Mouse (Mus musculus) 3134 (cell line): Measurements from ENCODE around the gene Tldc2.

ENCODE experiments used
- DNase-seq: peaks from one replicate; pipeline ENCODE4 v3.0.0-alpha.2; 2011; ENCODE audit warnings: low spot score; ENCODE audit not compliant: insufficient read length; ENCODE audit errors: extremely low read depth

The Tldc2 gene

DNA sequence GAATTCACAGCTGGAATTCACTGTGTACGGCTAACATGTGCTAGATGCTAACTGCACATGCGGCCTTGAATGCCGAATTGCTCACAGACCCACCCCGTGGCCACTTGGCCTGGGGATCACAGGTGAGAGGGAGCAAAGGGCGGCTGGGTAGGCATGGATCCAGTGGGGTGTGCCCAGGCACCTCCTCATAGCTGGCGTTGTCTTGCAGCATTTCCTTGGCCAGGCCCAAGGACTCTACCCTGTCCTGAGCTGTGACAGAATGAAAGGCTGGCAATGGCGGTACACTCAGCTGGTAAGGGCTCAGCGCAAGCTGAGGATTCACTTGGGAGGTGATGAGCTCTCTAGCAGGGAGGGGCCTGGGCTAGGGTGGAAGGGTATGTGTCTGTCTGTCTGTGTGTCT, at the start of gene Tldc2:
Tldc2 (plus strand) TSS at position 260 of the 400 bp plus-strand sequence.
- no peak for DNase-seq

DNA sequence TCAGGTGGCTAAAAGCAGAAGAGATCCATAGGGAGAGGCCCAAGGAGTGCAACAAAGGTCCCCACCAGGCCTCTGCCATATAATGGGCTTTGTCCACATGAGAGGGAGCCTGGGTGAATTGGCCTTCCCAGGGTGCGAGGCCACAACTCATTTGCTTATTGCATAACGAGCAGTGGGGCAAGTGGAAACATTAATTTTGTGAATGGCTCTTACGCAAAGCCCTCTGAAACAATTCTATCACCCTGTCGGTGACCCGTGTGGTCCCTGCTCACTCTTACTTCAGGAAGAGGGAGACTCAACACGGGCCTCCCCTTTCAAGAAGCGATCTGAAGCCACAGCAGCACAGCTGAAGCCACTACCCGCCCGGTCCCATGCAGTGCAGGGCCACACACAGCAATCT, 49.6 kb upstream of the Tldc2 start:
- DNase-seq, result no peak

- DNase-seq, result no peak
Observed at GRCm38 (mm10) chr2:157039900-157040648, 46.8 kb upstream of the Tldc2 start.

GRCm38 (mm10) chr2:157040649-157041046, 46.2 kb upstream of the Tldc2 start:
- no peak for DNase-seq

DNA sequence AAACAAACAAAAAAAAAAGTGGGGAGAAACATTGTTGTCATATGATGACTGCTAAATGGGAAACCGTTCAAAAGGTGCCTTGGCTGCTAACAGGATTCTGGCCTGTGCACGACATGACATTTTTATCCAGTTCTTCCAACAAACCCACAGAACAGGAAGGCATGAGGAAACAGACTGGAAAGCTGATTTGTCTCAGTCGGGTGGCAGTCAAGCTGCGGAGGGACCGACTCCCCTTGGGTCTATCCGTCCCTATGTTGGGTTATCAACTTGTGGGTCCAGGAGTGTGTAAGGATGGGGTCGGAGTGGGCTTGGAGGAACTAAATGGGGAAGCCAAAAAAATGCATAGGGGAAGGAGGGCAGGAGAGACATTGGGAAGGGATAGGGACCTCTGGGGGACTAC, 45.4 kb upstream of the Tldc2 start:
- DNase-seq, result no peak

- DNase-seq, result no peak
Observed at GRCm38 (mm10) chr2:157043556-157043955, 43.3 kb upstream of the Tldc2 start.

GRCm38 (mm10) chr2:157043987-157044386, 42.9 kb upstream of the Tldc2 start:
- no peak for DNase-seq

DNA sequence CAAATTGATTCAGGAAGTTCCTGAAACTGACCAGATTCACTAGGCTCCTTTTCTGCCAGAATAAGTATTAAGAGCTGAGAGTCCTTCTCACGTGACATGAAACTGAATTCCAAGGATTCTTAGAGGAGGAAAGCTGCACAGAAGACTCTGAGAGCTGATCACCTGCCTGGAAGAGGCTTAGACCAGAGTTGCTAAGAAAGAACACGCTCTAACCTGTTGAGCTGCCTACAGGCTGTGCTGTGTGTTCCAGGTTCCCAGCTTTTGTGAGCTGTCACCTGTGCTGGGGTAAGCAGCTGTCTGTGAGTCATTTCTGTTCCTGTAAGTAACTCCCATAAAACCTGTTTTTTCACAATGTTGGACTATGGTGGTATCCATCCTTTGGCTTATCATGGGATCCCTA, 40.9 kb upstream of the Tldc2 start:
- no peak for DNase-seq

GRCm38 (mm10) chr2:157046956-157047355, 39.9 kb upstream of the Tldc2 start:
- no peak for DNase-seq

DNA sequence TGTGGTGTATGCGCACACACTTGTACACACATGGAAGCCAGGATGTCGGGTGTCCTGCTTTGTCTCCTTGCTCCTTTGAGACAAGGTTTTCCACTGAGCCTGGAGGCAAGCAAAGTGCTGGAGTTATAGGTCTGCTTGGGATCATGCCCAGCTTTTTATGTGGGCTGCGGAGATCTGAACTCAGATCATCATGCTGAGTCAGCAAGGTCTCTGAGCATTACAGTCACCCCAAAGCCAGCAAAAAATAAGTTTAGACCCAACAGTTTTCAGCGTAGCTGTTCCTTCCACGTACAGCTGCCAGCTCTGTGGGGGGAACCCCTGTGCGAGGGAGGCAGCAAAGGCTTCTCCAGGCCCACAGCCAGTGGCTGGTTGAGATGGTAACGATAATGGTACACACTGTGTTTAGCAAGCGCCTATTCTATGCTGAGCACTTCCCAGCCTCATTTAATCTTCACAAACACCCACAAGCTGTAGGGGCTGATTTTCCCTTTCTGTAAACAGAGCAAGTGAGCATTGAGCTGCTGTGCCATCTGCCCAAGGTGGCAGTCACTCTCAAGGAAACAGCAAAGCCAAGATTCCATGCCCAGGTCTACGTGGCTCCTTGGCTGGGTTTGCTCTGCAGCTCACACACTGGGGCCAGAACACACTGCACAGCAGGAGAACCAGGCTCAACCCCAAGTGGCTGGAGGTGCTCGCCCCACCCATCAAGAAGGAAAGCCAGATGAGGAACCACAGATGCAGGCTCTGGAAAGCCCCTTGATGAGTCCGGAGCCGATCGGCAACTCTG, 38.3 kb upstream of the Tldc2 start:
- no peak for DNase-seq

DNA sequence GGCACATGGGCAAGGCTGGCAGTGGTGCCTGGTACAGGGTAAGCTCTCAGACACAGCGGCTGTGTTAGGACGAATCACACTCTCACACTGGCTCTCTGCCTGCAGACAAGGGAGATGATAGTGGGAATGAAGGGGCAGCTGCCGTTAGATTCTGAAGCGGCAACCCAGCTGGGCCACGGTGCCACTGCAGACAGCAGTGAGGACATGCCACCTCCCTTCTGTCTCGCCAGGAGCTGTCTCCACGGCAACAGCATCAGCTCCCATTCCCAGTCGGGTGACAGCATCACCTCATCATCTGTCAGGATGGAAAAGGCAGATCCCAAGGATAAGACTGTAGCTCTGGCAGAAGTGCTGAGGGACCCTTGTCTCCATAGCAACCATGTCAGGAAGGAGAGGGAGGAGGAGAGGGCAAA, 37.0 kb upstream of the Tldc2 start:
- DNase-seq, result no peak

DNA sequence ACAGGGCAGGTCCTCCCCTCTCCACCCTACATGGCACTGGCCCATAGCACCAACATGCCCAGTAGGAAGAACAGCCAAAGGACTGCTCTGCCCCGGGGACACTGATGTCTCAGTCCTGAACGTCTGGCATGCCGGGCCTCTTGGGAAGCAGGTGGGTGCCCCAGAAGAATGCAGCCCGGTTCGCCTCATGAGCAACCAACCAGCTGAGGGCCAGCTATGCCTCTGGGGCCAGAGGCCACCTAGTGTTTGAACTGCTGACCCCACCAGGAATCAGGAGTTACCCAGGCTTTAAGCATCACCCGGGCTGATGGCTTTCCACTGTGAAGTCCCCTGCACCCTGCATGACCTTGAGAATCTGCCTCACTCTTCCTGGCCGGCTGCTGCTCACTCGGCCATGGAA, 34.4 kb upstream of the Tldc2 start:
- no peak for DNase-seq

DNA sequence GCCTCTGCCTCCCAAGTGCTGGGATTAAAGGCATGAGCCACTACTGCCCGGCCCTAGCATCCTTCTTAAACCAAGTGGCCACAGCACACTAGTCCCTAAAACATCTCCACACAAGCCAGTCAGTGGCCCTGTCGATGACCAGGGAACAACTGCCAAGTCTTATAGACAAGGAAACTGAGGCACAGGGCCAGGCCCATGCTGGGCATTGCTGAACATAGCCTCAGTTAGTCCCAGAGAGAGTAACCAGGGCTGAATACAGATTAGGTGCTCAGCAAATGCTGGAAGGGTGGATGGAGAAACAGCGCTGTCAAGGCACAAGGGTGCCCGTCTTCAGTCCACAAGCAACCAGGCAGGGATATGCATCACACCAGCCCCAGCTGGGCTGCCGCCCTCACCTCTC, 33.7 kb upstream of the Tldc2 start:
- DNase-seq, result no peak

DNA sequence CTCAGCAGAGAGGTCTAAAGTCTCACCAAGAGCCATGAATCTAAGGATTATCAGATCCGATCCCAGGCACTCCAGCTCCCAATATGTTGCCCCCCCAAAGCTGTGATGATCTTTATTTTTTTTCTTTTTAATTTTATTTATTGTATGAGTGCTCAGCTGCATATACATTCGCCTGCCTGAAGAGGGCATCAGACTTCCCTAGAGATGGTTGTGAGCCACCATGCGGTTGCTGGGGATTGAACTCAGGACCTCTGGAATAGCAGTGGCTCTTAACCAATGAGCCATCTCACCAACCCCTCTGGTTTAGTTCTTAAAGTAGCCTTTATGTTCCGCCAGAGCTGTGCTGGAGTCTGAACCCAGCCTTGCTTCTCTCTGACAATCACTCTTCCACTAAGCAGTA, 33.1 kb upstream of the Tldc2 start:
- no peak for DNase-seq

GRCm38 (mm10) chr2:157054297-157054696, 32.6 kb upstream of the Tldc2 start:
- no peak for DNase-seq

DNA sequence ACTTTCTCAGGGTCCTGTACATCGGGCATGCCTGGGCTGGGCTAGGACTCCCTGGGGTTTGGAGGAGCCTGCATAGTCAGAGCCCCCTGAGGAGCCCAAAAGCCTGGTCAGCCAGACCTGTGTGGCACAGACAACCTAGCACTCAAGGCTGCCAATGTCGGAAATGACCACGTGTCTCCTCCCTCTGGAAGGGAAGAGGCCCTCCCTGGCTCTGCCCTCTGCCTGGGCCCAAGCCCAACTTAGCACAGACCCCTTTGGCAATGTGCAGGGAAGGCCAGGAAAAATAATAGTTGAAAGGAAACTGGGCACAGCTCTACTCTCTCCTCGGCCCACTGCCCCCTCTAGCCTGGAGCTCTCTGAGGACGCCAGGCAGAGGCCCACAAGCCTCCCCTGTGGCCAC, 32.0 kb upstream of the Tldc2 start:
- DNase-seq, result no peak

DNA sequence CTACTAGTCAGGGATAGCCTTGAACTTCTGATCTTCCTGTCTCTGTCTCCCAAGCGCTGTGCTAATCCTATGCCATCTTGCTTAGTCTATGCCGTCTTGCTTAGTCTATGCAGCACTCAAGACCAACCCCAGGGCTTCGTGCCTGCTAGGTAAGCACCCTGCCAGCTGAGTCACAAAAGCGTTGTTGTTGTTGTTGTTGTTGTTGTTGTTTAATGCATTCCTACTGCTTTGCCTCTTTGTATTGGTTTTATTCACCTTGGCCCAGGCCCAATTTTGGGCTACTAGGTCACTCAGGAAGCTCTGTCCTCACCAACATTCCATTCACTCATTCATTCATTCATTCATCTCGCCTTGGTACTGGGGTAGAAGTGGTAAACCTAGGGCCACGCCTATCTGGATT, 31.1 kb upstream of the Tldc2 start:
- DNase-seq, result no peak

DNA sequence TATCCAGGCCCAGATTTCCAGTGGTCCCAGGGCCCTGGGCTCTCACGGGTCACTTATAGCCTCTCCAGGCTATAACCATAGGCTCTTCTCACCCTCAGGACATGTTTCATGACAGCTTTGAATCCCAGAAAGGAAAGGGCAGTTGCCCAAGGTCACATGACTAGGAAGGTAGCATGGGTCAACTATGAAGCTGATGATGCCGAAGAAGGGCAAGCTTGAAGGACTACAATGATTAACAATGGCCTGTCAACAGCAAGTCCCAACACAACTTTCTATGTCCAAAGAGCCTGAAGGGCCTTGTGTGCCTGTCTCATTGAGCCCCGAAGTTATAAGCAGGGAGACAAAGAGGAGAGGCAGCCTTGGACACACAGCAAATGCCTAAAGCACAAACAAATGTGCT, 29.7 kb upstream of the Tldc2 start:
- no peak for DNase-seq

DNA sequence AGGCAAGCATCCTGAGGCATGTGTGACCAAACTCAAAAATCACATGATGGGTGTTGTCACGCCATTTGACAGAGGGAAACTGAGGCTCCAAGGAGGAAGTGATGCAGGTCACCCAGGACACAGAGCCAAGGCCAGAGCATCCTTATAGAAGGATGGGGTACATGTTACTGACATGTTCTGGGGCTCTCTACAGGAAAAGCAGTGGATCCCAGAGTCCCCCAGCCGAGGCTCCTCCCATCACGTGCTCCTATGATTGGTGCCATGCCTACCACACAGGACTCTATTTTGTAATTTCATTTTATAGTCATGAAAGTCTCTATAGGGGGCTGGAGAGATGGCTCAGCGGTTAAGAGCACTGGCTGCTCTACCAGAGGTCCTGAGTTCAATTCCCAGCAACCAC, 29.1 kb upstream of the Tldc2 start:
- no peak for DNase-seq

DNA sequence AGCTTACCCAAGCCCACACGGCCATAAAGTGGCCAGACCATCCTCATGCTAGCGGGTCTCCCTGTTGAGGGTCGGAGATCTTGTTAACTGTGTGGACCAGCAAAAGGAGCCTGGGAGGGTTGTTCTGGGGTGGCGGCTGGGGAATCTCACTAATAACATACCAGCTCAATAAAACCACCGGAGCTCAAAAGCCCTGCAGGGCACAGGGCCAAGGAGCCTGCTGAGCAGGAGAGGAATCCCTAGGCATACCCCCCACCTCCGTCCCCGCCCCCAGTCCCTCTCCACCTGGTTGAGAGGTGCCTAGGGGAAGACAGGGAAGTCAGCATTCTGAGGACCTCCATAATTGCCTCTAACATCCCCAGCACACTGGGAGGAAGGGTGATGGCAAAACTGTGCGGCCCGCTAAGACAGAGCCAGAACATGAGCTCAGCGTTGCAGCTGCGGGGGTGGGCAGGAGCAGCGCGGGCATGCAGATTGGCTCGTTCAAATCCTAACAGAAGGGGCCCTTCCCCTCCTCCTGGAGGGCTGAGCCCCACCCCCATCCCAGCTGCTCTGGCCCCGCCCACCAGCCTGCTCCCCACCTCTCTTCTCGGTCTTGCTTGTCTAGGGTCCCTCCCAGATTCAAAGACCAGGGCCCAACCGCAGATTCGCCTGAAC, 28.4 kb upstream of the Tldc2 start:
- DNase-seq, result no peak

DNA sequence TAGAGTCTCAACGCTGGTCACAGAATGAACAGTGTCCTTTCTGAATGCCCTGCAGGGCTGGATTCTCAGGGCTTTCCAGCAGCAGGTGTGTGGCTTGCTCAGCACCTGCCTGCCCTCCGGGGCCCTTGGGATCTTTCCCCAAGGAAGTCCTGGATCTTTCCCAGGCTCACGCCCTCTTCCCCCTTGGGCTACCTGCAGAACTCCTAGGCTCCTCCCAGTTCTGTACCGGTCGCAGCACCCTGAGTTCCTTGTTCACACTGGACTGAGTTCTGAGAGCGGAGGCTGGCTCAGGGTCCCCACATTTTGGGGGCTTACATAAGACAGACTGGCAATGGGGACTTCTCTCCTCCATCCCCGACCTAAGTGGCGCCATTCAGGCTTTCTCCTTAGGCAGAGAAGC, 27.7 kb upstream of the Tldc2 start:
- no peak for DNase-seq

DNA sequence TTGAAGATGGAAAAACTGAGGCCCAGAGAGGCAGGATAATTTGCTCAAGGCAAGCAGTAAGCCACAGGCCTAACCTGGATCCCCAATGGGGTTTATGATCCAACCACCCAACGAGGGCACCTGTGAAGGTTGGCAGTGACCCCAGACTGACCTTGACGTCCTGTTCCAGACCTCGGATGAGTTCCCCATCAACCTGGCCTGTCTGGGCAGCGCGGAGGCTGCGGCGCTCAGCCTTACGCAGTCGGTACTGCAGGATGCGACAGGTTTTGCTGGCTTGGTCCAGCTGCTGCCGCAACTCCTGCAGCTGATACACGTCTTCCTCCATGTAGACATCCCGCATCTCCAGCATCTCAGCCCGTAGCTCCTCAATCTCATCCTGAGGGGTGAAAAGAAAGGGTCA, 26.8 kb upstream of the Tldc2 start:
- no peak for DNase-seq
